Mouse (Mus musculus) liver, adult 2 months (tissue): Measurements from ENCODE around the gene Cox15.

ENCODE experiments used
- CTCF ChIP-seq: fragments of 200-500 bp; IDR thresholded peaks from 2 replicates; pipeline ENCODE4 v1.5.1; 2011; ENCODE audit warnings: low read depth, low read length, control low read depth
- POLR2A ChIP-seq: fragments of 200-500 bp; IDR thresholded peaks from 2 replicates; pipeline ENCODE4 v1.6.1; 2011; ENCODE audit warnings: low read length, control low read depth; ENCODE audit not compliant: insufficient read depth; ENCODE audit errors: extremely low read depth

DNA sequence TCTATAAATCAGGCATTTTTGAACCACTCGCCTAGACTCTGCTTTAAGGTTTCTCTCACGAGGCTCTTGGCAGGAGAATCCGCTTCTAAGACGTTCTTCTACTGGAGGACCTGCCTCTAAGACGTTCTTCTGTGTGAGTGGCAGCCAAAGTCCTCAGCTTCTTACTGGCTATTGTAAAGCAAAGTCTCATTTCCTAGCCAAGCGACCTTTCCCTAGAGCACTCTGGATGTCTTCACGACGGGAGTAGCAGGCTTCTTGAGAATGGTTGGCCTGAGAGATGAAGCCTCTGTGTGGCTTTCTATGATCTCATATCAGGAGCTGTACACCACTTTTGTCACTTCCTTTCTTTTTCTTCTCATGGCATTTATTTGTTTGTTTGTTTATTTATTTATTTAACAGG, 42.7 kb upstream of the Cox15 start:
- TF ChIP-seq CTCF (no peak), POLR2A (no peak)
